Mouse (Mus musculus) ES-Bruce4 (cell line): ENCODE data around the gene Sod1.

Experiments
- EP300 ChIP-seq: IDR thresholded peaks from 2 replicates; pipeline ENCODE4 v1.6.1; 2011; ENCODE audit warnings: low read depth, low read length; ENCODE audit not compliant: insufficient read depth
- POLR2A ChIP-seq: IDR thresholded peaks from one replicate; pipeline ENCODE4 v1.8.1; 2011; ENCODE audit warnings: low read length; ENCODE audit not compliant: insufficient read depth

DNA sequence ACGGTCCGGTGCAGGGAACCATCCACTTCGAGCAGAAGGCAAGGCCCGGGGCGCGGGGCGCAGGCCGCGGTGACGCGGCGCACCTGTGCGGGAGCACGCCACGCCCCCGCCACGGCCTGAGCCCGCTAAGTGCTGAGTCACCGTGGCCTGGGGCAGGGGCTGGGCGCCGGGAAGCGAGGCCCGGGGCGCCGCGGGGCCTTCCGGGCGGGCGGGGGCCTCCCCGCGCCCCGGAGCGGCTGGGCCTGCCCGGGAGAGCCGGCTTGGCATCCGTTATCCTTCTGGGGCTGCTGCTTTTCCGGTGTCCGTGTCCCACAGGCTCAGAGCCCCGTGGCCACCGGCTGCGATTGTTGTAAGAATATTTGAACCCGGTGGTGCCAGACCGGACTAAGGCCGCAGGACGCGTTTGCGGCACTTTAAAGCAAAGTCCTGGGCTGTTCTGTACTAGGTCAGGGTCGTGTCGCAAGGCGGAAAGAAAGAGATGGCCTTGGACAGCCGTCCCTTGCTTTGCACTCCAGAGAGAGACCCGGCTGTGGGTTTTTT is 408 bp downstream of the Sod1 start:
- TF ChIP-seq POLR2A (no peak), EP300 (no peak)
